Mouse (Mus musculus): ENCODE results near the gene Pex19.

Pex19 gene

DNA sequence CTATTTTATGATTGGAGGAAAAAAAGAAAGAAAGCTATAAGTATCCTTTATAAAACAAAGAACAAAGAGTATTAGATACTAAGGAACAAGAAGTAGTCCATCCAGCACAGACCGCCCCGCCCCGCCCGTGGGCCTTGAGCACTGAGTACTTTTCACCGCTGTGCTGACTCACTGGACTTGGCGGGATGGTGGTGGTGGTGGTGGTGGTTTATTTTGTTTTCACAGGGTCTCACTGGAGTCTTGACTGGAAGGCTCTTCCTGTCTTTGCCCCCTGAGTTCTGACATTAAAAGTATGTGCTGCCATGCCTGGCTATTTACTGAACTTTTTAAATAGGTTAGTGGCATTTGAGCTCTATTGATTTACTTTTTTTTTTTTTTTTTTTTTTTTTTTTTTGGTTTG lies 56.5 kb downstream of the Pex19 start:
- DNase-seq (ENCODE audit: low read depth, low spot score): no peak

DNA sequence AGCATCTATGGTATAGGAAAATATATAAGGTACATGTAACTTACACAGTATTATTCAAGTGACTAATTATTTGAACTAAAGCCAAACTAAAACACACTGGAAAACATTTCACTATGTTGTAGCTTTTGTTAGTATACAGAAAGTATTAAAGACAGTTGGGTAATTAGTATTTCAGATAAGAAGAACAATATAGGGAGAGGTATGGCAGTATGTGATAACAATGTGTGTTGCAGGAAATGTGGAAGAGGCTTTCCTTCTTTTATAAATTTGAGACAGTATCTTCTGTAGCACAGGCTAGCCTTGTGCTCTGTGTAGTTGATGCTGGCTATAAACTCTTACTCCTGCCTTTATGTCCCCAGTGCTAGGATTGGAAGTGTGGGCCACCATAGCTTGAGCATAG lies 57.4 kb downstream of the Pex19 start:
- DNase-seq (ENCODE audit: low read depth, low spot score): no peak

Data from ZHBTc4 (cell line).